Mouse (Mus musculus): ENCODE data around the gene Syk.

DNA sequence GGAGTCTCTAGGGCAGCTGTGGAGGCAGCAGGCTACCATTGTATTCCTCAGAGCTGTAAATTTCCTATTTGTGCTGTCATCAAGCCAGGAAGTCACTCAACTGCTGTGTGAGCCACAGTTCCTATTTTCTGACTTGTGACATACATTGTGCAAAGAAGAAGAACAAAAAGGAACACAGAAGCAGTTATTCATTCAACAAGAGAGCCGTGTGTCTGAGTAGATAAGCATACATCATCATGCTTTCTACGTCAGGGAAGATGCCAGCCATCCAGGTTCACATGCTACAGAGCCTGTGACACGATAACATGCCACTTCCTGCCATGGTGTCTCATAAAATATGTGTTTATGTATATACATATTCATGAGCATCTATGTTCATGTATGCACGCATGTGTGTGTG is 32.1 kb downstream of the Syk start:
- TF ChIP-seq POLR2A (IDR thresholded peaks at IDR 0.05; ENCODE audit: control insufficient read depth, extremely low read depth, insufficient read depth, low read length, poor library complexity) (no peak), CTCF (IDR thresholded peaks at IDR 0.05; ENCODE audit: borderline replicate concordance, control insufficient read depth, extremely low read depth, insufficient read depth, low read length, poor library complexity) (no peak)
